Mouse (Mus musculus): Measurements from ENCODE around the gene Fance. TPM values are rescaled to one million over a fixed set of nuclear protein-coding genes. Genes with fewer than 3 reads are reported as not detected.

Fance gene
- total and polyA plus RNA-seq, 2 experiments: 6.4 to 9.1 TPM

- Histone ChIP-seq H3K4me3 (ENCODE audit: insufficient read depth, low read depth, low read length) (no peak overlapping the region), H3K27me3 (ENCODE audit: control insufficient read depth, insufficient read depth, low read length) (peaks cover 13% of the 10 kb centered on the region; the same call in 1 of the 2 replicates), H3K4me1 (ENCODE audit: control insufficient read depth, insufficient read depth, low read length) (no peaks in the 10 kb centered on the region), H3K79me2 (ENCODE audit: control insufficient read depth, insufficient read depth, low read length) (no peaks in the 10 kb centered on the region), H3K9ac (ENCODE audit: low read depth, low read length) (no peak overlapping the region), H3K27ac (replicated peaks; ENCODE audit: insufficient read depth, low read depth, low read length) (no peak overlapping the region), H3K36me3 (ENCODE audit: control insufficient read depth, insufficient read depth, low read length) (no peaks in the 10 kb centered on the region)
- WGBS: 7% methylated on average over 13 of the region's 13 CpGs
- peak; percentile 34 for DNase-seq (ENCODE audit: extremely low read depth, low read depth, low spot score)
- TF ChIP-seq POLR2A (IDR thresholded peaks at IDR 0.05; ENCODE audit: extremely low read depth, insufficient read depth, low read length): no peak
- TF ChIP-seq CTCF (IDR thresholded peaks at IDR 0.05; ENCODE audit: low read depth, low read length): peak; percentile 91
Observed at GRCm38 (mm10) chr17:28368449-28368848, 55.1 kb downstream of the Fance start.

GRCm38 (mm10) chr17:28369056-28369455 is 55.7 kb downstream of the Fance start:
- Histone ChIP-seq H3K27ac (replicated peaks; ENCODE audit: insufficient read depth, low read depth, low read length) (no peak overlapping the region), H3K4me3 (ENCODE audit: insufficient read depth, low read depth, low read length) (no peak overlapping the region), H3K4me1 (ENCODE audit: control insufficient read depth, insufficient read depth, low read length) (no peaks in the 10 kb centered on the region), H3K36me3 (ENCODE audit: control insufficient read depth, insufficient read depth, low read length) (no peaks in the 10 kb centered on the region), H3K27me3 (ENCODE audit: control insufficient read depth, insufficient read depth, low read length) (peaks cover 7% of the 10 kb centered on the region; the same call in 1 of the 2 replicates), H3K9ac (ENCODE audit: low read depth, low read length) (no peak overlapping the region), H3K79me2 (ENCODE audit: control insufficient read depth, insufficient read depth, low read length) (no peaks in the 10 kb centered on the region)
- 62% methylated on average over 5 of the region's 5 CpGs for WGBS
- DNase-seq (ENCODE audit: extremely low read depth, low read depth, low spot score): no peak
- TF ChIP-seq CTCF (IDR thresholded peaks at IDR 0.05; ENCODE audit: low read depth, low read length) (no peak), POLR2A (IDR thresholded peaks at IDR 0.05; ENCODE audit: extremely low read depth, insufficient read depth, low read length) (no peak)

GRCm38 (mm10) chr17:28371286-28371685 is 58.0 kb downstream of the Fance start:
- Histone ChIP-seq H3K4me1 (ENCODE audit: control insufficient read depth, insufficient read depth, low read length) (no peaks in the 10 kb centered on the region), H3K36me3 (ENCODE audit: control insufficient read depth, insufficient read depth, low read length) (no peaks in the 10 kb centered on the region), H3K9ac (ENCODE audit: low read depth, low read length) (no peak overlapping the region), H3K27me3 (ENCODE audit: control insufficient read depth, insufficient read depth, low read length) (peaks cover 8% of the 10 kb centered on the region), H3K27ac (replicated peaks; ENCODE audit: insufficient read depth, low read depth, low read length) (no peak overlapping the region), H3K4me3 (ENCODE audit: insufficient read depth, low read depth, low read length) (no peak overlapping the region), H3K79me2 (ENCODE audit: control insufficient read depth, insufficient read depth, low read length) (no peaks in the 10 kb centered on the region)
- 86% methylated on average over 2 of the region's 2 CpGs for WGBS
- no peak for DNase-seq (ENCODE audit: extremely low read depth, low read depth, low spot score)
- TF ChIP-seq CTCF (IDR thresholded peaks at IDR 0.05; ENCODE audit: low read depth, low read length): no peak
- no peak for TF ChIP-seq POLR2A (IDR thresholded peaks at IDR 0.05; ENCODE audit: extremely low read depth, insufficient read depth, low read length)

- Histone ChIP-seq H3K9ac (ENCODE audit: low read depth, low read length) (no peak overlapping the region), H3K4me3 (ENCODE audit: insufficient read depth, low read depth, low read length) (no peak overlapping the region), H3K79me2 (ENCODE audit: control insufficient read depth, insufficient read depth, low read length) (no peaks in the 10 kb centered on the region), H3K4me1 (ENCODE audit: control insufficient read depth, insufficient read depth, low read length) (no peaks in the 10 kb centered on the region), H3K27ac (replicated peaks; ENCODE audit: insufficient read depth, low read depth, low read length) (no peak overlapping the region), H3K27me3 (ENCODE audit: control insufficient read depth, insufficient read depth, low read length) (peaks cover 8% of the 10 kb centered on the region), H3K36me3 (ENCODE audit: control insufficient read depth, insufficient read depth, low read length) (no peaks in the 10 kb centered on the region)
- DNase-seq (ENCODE audit: extremely low read depth, low read depth, low spot score): no peak
- TF ChIP-seq POLR2A (IDR thresholded peaks at IDR 0.05; ENCODE audit: extremely low read depth, insufficient read depth, low read length) (no peak), CTCF (IDR thresholded peaks at IDR 0.05; ENCODE audit: low read depth, low read length) (no peak)
- 91% methylated on average over 1 of the region's 1 CpGs for WGBS
Observed at GRCm38 (mm10) chr17:28371941-28372340, 58.6 kb downstream of the Fance start.

- DNase-seq (ENCODE audit: extremely low read depth, low read depth, low spot score): no peak
- 24% methylated on average over 10 of the region's 10 CpGs for WGBS
- H3K27me3 ChIP-seq (ENCODE audit: control insufficient read depth, insufficient read depth, low read length): peaks cover 8% of the 10 kb centered on the region
- no peak overlapping the region for H3K9ac ChIP-seq (ENCODE audit: low read depth, low read length)
- no peak overlapping the region for H3K27ac ChIP-seq (replicated peaks; ENCODE audit: insufficient read depth, low read depth, low read length)
- TF ChIP-seq CTCF (IDR thresholded peaks at IDR 0.05; ENCODE audit: low read depth, low read length) (peak; percentile 94), POLR2A (IDR thresholded peaks at IDR 0.05; ENCODE audit: extremely low read depth, insufficient read depth, low read length) (no peak)
- no peaks in the 10 kb centered on the region for H3K79me2 ChIP-seq (ENCODE audit: control insufficient read depth, insufficient read depth, low read length)
- no peaks in the 10 kb centered on the region for H3K36me3 ChIP-seq (ENCODE audit: control insufficient read depth, insufficient read depth, low read length)
- H3K4me3 ChIP-seq (ENCODE audit: insufficient read depth, low read depth, low read length): no peak overlapping the region
- H3K4me1 ChIP-seq (ENCODE audit: control insufficient read depth, insufficient read depth, low read length): no peaks in the 10 kb centered on the region
Observed at GRCm38 (mm10) chr17:28373821-28374220, 60.5 kb downstream of the Fance start.

GRCm38 (mm10) chr17:28374494-28374893 is 61.2 kb downstream of the Fance start:
- 23% methylated on average over 16 of the region's 16 CpGs for WGBS
- no peaks in the 10 kb centered on the region for H3K79me2 ChIP-seq (ENCODE audit: control insufficient read depth, insufficient read depth, low read length)
- TF ChIP-seq CTCF (IDR thresholded peaks at IDR 0.05; ENCODE audit: low read depth, low read length) (no peak), POLR2A (IDR thresholded peaks at IDR 0.05; ENCODE audit: extremely low read depth, insufficient read depth, low read length) (no peak)
- no peak overlapping the region for H3K9ac ChIP-seq (ENCODE audit: low read depth, low read length)
- H3K36me3 ChIP-seq (ENCODE audit: control insufficient read depth, insufficient read depth, low read length): no peaks in the 10 kb centered on the region
- H3K27me3 ChIP-seq (ENCODE audit: control insufficient read depth, insufficient read depth, low read length): peaks cover 8% of the 10 kb centered on the region
- no peaks in the 10 kb centered on the region for H3K4me1 ChIP-seq (ENCODE audit: control insufficient read depth, insufficient read depth, low read length)
- no peak overlapping the region for H3K4me3 ChIP-seq (ENCODE audit: insufficient read depth, low read depth, low read length)
- H3K27ac ChIP-seq (replicated peaks; ENCODE audit: insufficient read depth, low read depth, low read length): no peak overlapping the region
- DNase-seq (ENCODE audit: extremely low read depth, low read depth, low spot score): no peak

Measured in liver, adult 2 months (tissue).